Mouse (Mus musculus): ENCODE data around the gene Habp4.

Habp4 gene

DNA sequence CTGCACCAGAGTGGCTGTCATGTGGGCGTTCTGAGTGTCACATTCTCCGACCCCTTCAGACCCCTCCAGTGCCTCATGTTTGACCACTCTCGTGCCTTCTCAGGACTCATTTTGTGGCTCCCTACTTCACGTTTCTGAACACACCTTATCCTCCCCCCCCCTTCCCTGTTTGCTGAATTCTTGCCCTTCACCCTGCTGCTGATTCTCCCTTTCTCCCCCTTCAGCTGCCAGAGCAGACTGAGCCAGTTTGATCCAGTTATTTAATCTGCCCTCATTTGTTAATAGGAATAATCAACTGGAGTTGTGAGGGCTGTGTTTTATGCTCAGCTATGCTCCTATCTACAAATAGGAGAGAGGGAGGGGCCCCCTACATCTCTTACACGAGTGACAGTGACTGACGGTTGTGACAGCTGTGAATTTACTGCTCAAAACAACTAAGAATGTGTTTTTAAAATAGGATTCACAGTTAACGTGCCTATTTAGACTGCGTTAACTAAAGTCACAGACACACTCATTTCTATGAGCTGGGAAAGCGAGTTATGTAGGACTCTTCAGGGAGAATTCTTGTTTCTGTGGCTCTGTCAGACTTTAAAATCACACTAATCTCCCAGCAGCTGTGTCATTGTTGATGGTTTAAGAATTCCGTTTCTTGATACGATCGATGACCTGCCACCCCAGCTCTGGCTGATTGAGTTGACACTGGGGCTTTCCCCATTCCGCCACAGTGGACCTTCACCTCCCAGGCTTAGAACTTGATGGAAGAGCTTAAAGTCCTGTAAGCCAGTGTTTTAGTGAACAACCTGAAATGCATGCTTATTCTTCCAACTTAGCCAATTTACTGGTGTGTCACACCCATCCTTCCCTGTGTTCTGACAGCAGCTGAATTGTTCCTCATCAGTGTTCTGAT, 17.4 kb downstream of the Habp4 start:
- peak in 1 of 2 experiments; percentile 10 for DNase-seq (ENCODE audit: low spot score in 2 of 2)

DNA sequence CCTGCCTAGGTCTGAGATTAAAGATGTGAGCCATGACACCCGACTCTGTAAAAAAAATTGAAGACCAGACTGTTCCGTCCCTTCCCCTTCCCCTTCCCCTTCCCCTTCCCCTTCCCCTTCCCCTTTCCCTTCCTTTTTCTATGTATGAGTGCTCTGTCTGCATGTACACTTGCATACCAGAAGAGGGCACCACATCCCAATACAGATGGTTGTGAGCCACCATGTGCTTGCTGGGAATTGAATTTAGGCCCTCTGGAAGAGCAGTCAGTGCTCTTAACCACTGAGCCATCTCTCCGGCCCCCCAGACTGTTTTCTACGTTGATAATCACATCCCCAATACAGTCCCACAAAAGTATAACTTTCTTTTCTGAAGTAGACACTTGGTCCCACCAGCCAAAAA, 18.7 kb downstream of the Habp4 start:
- DNase-seq (ENCODE audit: low spot score in 2 of 2) = peak in 1 of 2 experiments; percentile 9

DNA sequence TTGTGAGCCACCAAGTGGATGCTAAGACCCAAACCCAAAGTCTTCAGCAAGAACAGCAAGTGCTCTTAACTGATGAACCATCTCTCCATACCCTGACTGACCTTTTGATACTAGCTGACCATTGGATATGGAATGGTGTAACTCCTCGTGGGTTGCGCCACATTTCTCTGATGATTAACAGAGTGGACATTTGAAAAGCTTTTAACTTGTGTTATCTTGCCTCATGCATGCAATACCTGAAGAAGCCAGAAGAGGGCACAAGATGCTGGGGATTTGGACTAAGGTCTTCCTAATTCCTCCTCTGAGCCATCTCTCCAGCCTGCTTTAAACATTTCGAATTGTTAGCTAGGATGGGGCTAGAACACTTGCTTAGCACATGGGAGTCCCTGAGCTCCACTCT, 19.3 kb downstream of the Habp4 start:
- DNase-seq (ENCODE audit: low spot score in 2 of 2) = peak; percentile 32 to 70

DNA sequence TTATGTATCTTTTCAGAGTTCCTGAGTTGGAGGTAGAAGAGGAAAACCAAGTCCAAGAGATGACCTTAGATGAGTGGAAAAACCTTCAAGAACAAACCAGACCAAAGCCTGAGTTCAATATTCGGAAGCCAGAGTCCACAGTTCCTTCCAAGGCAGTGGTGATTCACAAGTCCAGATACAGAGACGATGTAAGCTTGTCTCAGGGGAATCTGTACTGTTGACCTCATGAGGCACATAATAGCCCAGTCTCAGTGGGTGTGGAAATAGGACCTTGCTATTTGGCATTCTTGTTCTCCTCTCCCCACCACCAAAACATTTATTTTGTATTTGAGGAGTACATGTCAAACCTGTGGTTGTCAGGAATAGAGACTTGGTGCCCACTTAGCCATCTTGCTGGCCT, 20.5 kb downstream of the Habp4 start:
- DNase-seq (ENCODE audit: low spot score in 2 of 2) = no peak

DNA sequence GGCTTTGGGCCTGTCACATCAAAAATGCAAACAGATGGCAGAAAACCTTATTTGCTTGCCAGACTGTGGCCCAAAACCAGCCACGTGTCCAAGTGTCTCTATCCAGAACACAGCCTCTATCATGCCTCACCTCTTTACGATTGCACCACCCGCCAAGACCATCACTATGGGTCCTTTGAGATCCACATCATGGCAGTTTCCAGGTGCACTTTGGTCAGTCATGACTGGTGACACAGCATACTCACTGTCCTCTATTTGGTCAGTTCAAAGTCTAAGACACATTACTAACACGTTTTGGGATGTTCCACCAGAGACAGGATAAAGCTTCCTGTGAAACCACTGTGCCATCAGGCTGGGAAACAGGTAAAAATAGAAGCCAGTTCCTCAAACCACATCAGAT, 22.0 kb downstream of the Habp4 start:
- no peak for DNase-seq (ENCODE audit: low spot score in 2 of 2)

DNA sequence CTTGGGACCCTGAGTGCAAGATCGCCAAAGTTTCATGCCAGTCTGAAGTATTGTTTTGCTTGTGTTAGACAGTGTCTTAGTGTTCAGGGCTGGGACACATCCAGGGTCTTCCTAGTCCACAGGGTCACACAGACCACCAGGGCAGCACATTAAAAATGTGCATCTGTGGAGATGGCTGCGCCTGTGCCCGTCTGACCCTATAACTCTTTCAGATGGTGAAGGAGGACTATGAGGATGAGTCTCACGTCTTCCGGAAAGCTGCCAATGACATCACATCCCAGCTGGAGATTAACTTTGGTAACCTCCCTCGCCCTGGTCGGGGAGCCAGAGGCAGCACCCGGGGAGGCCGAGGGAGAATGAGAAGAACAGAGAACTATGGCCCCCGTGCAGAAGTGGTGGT, 22.7 kb downstream of the Habp4 start:
- no peak for DNase-seq (ENCODE audit: low spot score in 2 of 2)

DNA sequence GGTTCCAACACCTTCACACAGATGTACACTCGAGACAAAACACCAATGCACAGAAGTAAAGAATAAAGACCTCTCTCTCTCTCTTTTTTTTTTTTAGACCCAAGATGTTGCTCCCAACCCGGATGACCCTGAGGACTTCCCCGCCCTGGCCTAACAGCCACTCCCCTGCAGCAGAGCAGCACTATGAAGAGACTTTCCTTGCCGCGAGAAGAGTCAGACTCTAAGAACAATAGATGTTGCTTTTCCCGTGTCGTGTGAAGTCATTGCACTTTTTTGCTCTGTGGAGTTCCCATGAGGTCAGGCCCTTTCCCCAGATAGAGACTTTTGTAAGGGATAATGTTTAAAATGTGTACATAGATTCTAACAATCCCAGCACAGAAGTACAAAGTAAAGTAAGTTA, 23.6 kb downstream of the Habp4 start:
- DNase-seq (ENCODE audit: low spot score in 2 of 2) = no peak

DNA sequence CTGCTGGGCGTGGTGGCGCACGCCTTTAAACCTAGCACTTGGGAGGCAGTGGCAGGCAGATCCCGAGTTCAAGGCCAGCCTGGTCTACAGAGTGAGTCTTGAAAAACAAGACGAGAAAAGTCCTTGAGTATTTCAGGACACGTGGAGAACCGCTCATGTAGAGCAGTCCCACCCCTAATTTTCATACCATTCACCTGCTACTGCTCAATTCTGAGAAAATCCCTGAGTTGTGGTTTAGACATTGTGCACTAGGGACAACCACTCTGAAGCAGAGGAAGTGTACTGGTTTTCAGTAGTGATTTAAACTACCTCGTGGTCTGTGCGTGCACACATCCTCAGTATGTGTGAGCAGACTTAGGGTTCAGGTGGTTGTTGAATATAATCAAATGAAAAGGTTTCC, 24.0 kb downstream of the Habp4 start:
- DNase-seq (ENCODE audit: low spot score in 2 of 2) = no peak

DNA sequence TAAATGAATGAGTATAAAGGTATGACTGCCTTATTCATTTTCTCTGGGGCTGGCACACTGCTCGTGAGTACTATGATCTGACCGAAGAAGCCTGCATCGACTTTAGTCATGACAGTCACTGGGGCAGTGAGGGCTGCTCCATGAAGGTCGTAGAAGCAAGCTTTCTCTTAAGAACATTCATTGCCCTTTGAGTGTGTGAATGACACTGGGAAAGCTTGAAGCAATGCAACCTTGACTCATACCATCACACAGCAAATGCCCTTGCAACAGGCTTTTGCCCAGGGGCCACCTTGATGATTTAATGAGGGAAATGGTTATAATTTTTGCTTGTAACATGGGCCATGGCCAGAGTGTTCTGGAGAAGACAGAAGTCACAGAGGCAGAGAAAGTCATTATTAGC, 24.9 kb downstream of the Habp4 start:
- no peak for DNase-seq (ENCODE audit: low spot score in 2 of 2)

DNA sequence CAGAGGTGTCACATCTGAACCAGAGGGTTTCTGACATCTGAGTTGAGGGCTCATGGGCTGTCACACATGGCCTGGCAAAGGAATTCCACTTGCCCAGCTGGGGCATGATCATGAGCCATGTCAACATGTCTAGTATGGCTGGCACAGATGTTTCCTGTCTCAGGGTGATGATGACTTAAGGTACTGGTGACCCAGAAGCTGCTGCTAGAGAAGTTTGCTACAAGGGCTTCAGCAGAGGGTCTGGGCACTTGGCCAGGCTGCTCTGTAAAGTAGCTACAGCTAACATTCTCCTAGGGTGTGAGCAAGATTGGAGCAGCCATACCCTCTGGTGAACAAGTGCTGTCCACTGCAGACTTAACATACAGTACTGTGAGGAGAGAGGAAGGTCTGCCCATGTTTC, 25.4 kb downstream of the Habp4 start:
- no peak for DNase-seq (ENCODE audit: low spot score in 2 of 2)

DNA sequence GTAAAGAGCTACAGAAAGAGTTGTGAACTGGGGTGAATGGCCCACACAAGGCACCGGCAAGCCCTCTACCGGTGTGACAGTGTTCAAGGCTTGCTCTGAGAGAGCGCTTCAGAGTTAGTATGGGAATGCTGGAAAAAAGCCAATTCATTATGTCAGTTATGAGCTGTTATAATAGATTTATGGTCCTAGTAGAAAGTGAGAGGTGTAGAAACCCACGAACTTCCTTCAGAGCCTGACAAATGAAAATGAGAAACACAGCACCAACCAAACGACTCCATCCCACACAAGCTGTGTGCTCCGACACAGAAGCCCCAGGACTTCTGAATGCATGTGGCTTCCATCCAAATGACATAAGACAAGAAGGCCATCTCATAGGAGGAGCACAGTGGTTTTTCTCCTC, 36.3 kb downstream of the Habp4 start:
- DNase-seq (ENCODE audit: low spot score in 2 of 2) = no peak

DNA sequence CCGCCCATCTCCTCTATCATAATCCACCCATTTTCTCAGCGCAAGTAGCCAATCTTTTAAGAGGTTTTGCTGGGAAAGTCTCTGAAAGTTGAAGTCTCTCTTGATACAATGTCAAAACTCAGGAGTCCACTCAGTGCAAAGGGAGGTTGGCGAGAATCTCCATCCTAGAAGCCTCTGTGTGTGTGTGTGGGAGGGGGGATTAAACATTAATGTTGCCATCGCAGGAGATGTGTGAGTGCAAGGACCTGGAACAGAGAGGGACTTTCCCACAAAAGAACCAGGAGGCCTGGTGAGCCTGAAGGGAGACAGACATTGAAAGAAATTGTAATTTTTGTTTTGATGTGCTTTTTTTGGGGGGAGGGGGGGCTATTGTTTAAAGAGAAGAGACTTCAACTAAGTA, 36.7 kb downstream of the Habp4 start:
- DNase-seq (ENCODE audit: low spot score in 2 of 2) = no peak

DNA sequence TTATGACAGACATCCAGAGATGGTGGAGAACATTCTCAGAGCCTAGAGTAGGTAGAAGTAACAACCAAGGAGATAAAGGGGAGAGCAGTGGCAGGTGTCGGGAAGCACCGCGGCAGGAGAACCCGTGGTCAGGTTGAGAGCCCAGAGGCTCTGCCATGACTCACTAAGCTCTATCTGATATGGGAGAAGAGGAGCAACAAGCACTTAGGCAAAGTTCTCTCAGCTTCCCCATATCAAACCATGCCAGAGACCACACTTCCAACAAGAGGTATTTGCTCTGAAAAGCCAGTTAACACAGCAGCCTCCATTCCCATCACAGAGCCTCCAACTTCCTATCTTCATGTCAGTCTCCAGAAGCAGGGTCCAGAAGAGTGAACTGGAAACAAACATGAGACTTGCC, 39.3 kb downstream of the Habp4 start:
- no peak for DNase-seq (ENCODE audit: low spot score in 2 of 2)

DNA sequence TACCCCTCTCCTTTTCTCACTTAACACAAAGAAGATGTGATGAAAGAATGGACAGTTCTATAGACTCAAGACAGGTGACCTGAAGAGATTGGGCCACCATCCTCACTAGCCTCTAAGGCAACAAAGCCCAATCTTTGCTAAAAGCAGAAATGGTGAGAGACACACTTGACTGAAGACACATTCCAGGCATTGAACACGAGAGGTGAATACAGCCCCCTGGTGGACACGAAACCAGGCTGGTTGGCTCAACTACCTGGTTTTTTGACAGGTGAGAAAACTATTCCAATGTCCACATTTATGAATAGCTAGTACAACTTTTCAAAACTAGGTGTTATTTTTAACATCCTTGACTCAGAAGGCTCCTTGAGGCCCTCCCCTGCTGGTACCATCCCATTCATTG, 43.1 kb downstream of the Habp4 start:
- peak in 1 of 2 experiments; percentile 42 for DNase-seq (ENCODE audit: low spot score in 2 of 2)

DNA sequence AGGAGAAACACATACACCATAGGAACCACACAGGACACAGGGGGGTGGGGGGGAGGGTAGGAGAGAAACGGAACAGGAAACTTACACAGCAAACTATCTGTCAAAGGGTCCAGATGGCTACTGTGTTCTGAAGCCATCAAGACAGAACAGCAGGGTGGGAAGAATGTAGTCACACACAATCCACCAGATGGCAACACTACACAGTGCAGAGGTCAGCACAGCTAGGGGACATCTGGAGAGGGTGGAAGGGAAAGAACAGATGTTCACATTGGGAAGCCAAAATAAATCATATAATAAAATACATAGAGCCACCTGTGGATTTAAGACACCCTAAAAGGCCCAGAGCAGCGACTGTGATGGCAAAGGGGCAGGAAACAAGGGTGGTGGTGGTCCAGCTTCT, 43.6 kb downstream of the Habp4 start:
- DNase-seq (ENCODE audit: low spot score in 2 of 2) = no peak

DNA sequence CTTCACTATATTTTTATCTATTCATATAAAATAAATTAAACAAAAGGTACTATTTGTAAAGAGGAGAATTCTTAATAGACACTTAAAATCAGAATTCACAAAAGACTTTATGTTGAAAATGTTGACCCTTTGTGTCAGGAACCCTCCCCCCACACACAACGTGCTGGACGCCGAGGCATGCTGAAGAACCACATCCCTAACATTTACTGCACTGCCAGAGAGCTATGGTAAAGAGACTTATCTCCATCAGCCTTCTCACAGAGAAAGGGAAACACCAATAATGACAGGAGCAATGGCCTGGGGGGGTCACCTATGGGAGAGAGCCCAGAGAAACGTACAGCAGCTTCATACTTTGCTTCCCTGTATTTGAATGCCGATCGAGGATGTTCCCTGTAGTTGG, 46.5 kb downstream of the Habp4 start:
- DNase-seq (ENCODE audit: low spot score in 2 of 2) = no peak

DNA sequence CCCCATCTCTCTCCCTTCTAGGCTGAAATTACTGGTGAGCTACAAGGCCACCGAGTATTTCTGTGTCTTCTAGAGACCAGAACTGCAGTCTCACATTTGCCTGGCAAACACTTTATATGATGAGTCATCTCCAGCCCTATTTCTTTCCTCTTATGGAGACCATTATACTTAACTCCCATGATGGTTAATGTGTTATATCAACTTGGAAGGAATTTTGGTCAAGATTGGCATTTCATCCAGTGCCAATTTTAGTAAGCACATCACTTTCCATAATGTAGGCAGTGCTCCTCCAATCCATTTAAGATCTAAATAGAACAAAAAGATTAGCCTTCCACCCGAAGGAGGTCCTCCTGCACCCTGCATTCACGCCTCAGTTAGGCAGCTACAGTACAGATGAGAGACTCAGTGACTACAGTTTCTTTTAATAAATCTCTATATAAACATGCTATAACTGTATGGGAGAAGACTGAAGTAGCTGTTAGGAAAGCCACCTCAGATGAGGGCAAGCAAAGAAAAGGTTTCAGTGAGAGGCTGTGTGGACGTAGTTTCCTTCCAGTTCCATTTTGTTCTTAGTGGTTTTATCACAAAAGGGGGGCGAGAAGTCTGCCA, 50.5 kb downstream of the Habp4 start:
- DNase-seq (ENCODE audit: low spot score in 2 of 2) = no peak

DNA sequence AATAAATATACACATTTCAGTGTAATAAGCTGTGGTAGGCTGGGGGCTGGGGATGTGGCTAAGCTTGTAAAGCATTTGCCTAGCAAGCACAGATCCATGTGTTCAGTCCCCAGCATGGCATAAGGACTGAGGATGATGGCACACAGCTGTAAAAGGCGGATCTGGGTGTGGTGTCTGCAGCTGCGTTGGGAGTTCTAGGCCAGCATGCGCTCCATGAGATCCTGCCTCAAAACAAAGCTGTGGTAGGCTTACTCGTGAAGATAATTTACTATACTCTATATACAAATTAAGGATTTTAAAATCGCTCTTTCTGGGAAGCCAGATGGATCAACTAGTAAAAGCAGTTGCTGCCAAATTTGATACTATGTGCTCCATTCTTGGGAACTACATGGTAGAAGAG, 53.3 kb downstream of the Habp4 start:
- no peak for DNase-seq (ENCODE audit: low spot score in 2 of 2)

DNA sequence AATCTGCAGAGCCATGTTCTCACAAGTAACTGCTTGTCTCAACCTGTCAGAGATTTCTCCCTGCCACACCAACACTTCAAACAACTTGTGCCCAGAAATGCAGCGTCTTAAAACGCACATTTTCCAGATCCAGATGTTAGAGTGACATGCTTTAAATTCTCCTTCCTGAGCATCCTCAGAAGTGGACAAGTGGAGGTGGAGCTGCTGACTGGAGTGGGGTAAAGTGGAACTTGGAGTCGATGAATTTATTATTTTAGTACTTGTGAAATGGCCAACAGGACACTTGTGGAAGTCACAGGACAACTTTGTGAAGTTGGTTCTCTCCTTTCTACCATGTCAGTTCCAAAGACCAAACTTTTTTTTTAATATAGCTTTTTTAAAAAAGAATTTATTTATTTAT, 64.1 kb downstream of the Habp4 start:
- no peak for DNase-seq (ENCODE audit: low spot score in 2 of 2)

DNA sequence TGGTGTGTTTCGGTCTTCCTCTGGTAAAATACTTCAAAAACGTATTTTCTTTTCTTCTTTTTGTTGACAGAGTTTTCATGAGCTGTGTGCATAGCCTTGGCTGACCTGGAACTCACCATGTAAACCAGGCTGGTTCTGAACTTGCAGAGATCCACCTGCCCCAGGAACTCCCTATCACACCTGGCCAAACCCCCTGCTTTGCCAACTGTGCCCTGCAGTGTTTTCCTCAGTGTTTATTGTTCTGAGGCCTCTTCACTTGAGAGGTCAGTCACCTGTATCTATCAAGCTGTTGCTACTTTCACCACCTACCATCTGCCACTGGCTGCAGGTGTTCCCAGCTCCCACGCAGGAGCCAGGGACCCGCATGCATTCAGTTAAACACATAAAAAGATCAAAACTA, 65.1 kb downstream of the Habp4 start:
- no peak for DNase-seq (ENCODE audit: low spot score in 2 of 2)

DNA sequence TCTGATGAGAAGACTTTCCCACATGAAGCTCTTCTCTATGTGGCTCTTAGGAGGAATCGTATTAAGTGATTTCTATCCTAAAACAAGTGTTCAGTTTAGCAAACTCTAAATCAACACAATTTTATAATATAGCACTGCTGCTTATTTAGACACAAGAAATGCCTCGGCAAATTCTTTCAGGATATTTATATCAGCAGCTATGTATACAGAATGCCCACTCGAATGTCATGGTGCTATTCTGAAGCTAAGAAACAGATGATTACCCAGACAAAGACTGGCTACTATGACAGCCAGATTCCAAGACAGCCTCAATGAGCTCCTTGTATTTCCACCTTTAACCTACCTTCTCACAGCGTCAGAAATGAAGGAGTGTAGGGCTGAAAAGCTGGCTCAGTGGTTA, 71.5 kb downstream of the Habp4 start:
- no peak for DNase-seq (ENCODE audit: low spot score in 2 of 2)

DNA sequence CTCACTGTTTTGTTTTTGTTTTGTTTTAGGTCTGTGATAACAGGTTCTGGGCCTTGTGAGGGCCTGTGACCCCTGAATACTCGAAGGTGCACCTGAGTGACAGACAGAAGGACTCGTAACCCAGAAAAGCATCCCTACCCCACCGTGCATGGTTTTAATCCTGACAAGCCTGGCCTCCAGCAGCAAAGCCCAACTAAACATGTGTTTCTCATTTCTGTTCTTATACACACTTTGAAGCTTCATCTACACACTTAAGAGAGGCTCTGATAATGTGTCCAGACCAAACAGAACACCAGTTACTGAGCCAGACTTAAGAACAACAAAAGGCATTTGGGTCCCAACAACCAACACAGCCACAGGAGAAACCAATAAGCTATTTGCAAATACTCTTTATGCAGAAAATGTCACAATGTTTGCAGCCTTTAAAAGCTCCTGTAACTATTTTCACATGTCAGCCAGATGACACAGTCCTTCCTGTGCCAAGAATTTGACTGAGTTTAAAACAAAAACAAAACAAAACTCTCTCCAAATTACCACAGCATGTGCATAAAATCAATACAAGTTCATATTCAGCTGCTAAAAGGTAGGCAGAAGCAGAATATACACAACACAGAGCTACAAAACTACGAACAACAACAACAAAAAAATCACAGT, 73.6 kb downstream of the Habp4 start:
- no peak for DNase-seq (ENCODE audit: low spot score in 2 of 2)

DNA sequence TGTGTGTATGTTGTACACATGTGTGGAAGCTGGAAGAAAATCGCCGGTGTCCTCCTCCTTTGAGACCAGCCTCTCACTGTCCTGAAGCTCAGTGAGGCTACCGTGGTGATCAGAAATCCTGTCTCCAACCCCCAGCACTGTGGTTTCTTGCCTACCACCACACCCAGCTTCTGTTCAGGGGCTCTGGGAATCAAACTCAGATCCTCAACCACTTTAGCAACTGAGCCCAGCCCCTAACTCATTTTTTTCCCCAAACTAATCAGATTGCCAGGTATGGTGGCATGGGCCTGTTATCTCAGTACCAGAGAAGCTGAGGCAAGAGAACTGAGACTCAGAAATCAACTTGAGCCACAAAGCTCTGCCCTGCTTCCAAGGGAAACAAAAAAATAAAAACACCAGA, 74.2 kb downstream of the Habp4 start:
- no peak for DNase-seq (ENCODE audit: low spot score in 2 of 2)

All from spleen, postnatal 10 days (tissue).